Mouse (Mus musculus) heart, postnatal 4 days (tissue): Measurements from ENCODE around the gene Kif3b. TPM values are rescaled to one million over a fixed set of nuclear protein-coding genes. Genes with fewer than 3 reads are reported as not detected.
A peak's percentile ranks its signal among the peaks of the same experiment; 100 is the strongest.

ENCODE experiments used
- DNase-seq: peaks from one replicate; pipeline ENCODE4 v3.0.0; 2021
- total RNA-seq, 2 experiments: library from RNA; stranded (reverse); gene quantifications; 2 replicates each; pipeline ENCODE4 v1.2.3; 2021

Kif3b gene
- total RNA-seq, 2 experiments from 2014 or later, result 12.9 to 13.4 TPM

- peak; percentile 81 for DNase-seq
These were observed 55.3 kb downstream of the Kif3b start for GRCm38 (mm10) chr2:153346221-153347182.

GRCm38 (mm10) chr2:153347183-153347781 is 56.1 kb downstream of the Kif3b start:
- DNase-seq, result no peak

DNA sequence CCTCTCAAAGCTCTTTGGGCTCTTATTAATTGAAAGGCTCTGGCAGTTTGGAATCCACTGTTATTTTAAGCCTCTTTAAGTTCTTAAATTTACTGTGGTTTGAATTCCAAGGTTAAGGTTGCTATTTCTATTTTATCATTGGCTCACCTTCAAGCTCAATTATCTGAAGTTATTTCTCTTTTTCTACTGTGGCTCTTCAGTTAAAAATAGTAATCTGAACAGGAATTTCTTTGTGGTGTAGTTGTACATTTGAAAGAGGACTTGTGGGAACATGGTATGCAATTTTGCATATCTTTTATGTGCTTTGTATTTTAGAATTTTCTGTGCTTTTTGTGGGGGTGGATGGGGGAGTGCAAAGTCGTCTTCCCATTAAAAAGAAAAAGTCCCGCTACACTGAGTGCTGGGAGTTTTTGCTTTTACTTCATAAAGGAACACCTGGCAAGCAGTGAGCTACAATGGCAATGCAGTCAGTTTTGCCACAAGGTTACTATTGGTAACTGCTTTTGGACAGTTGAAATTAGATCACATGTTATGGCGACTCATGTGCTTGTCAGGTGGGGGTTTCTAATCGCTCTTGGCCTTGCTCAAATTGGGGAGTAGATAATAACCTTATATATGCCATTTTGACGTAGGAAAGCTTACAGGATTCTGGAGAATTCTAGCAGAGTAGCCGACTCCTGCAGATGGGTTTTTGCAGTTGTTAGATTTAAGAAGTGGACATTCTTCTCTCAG is 57.1 kb downstream of the Kif3b start:
- DNase-seq, result no peak

GRCm38 (mm10) chr2:153350552-153351181 is 59.5 kb downstream of the Kif3b start:
- no peak for DNase-seq

- no peak for DNase-seq
These were observed 63.4 kb downstream of the Kif3b start for GRCm38 (mm10) chr2:153354648-153355047.

- DNase-seq, result no peak
These were observed 65.6 kb downstream of the Kif3b start for GRCm38 (mm10) chr2:153356784-153357183.

- no peak for DNase-seq
These were observed 70.0 kb downstream of the Kif3b start for GRCm38 (mm10) chr2:153361101-153361710.

DNA sequence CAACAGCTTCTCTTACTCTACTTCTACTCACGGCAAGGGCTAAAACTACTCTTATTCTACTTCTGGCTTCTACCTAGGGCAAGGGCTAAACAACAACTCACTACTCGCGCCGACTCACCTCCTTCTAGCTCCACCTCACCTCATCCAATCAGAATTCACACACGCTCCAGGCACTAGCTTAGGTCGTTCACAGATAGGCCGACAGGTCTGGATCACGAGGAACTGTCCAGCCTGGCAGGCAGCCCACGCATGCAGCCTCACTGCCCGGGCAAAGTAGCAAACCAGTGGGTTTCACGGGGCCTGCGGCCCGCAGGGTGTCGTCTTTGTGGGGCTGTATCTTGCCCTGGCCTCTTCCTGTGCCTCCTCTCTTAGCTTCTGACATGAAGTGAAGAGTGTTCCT is 73.3 kb downstream of the Kif3b start:
- DNase-seq, result peak; percentile 35

DNA sequence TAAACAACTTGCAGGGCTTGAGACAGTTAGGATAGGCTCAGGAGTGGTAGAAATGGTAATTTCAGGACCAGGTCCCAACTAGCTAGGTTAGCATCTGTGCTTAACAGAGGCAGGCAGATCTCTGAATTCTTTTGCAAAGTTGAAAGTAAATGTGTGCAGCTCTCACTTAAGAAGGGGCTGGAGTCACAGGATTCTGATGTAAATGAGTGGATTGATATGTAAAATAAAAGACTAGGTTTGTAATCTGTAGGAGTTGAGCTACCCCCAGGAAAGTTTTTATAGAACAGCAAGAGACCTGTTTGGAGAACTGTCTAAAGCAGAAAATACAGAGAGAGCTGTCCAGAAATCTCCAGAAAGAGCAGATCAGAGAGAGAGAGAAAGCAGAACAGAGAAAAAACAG is 79.7 kb downstream of the Kif3b start:
- no peak for DNase-seq

GRCm38 (mm10) chr2:153375380-153375779 is 84.2 kb downstream of the Kif3b start:
- no peak for DNase-seq

DNA sequence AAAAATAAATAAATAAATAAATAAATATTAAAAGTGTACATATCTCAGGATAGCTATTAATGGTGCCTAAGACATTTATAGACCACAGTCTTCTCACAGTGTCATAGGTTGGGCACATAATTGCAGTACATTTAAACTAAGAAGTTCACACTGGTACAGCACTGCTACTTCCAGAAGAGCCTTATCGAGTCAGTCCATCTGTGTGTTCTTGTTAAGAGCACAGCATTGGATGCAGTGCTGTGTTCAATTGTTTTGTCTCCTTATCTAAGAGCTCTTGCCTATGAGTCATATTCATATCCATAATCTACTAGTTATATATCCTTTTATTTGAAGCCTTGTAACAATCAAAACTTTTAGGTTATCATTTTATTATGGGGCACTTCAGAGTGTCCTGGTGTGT is 89.3 kb downstream of the Kif3b start:
- DNase-seq, result no peak

Other genes starting within 250 kb of the Kif3b start
- 10 to 100 TPM; 24.1 to 25.3 TPM for gene Ccm2l, start 225.5 kb upstream of the Kif3b start, total RNA-seq
- gene Hck, start 182.9 kb upstream of the Kif3b start, total RNA-seq, result 1 to 10 TPM; 1.1 to 1.2 TPM
- gene Tm9sf4, start 130.1 kb upstream of the Kif3b start, total RNA-seq, result 10 to 100 TPM; 68.7 to 73.8 TPM
- gene Tspyl3, start 66.0 kb upstream of the Kif3b start, total RNA-seq, result 1 to 10 TPM; 2.7 to 3.0 TPM
- 1 to 10 TPM; 8.4 to 9.7 TPM for gene Plagl2, start 50.0 kb upstream of the Kif3b start, total RNA-seq
- 10 to 100 TPM; 21.8 to 25.0 TPM for gene Pofut1, start 49.9 kb upstream of the Kif3b start, total RNA-seq
- gene Asxl1, start 54.4 kb downstream of the Kif3b start, total RNA-seq, result 10 to 100 TPM; 37.0 to 38.2 TPM
- not detected for gene 4930404H24Rik, start 201.4 kb downstream of the Kif3b start, total RNA-seq
- 10 to 100 TPM; 12.0 to 13.5 TPM for gene Nol4l, start 238.6 kb downstream of the Kif3b start, total RNA-seq